Mouse (Mus musculus) mesoderm, embryonic 11.5 days (tissue): ENCODE results near the gene Itih3.

ENCODE experiments used
- DNase-seq: peaks from one replicate; pipeline ENCODE4 v3.0.0-alpha.2; 2012; ENCODE audit warnings: low read depth, low spot score

Itih3 gene

DNA sequence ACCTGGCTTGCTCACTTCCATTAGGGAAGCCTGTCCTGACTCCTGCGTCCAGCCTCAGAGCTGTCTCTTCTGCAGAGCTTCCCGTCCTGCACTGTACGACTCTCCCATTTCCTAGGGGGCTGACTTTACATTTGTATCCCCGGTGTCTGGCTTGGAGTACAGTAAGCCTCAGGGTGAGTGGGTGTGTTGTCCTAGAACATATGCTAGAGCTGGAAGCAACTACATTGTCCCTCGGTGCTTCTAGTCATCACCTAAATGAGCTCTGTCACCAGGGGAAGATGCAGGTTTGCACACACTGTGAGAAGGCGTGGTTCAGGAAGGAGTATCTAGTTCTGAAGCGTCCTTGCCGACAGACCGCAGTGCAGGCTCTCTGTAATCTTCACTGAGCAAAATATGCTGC, 61.2 kb downstream of the Itih3 start:
- no peak for DNase-seq

DNA sequence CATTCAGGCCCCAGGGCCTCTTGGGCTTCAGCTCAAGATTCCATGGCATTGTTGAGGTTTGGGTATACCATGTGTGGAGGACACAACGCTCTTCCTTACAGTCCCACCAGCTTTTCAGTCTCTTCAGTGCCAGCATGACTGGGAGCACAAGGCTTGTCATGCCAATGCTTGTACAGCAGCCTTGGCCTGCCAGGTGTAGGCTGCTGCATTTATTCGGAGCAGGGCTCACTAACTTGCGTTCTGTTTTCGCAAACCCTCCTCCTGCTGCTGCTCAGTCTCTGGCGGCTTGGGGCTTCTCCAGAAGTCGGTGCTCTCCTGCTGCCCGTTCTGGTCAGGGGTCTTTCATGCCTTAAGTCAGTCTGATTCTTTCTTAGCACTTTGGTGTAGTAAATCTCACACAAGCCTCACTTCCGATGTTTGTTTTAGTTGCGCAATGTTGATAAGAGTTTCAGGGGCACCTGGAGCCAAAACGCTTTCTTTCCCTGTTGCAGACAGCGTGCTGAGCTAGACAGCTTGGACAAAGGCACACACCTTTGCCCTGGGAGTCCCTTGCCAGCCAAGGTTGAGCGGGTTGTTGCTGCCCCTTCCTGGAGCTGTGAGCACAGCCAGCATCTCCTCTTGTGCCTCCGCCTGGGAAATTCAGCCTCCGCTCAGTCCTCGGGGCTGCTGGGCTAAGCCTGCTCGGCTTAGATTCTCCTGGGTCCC, 62.0 kb downstream of the Itih3 start:
- DNase-seq: no peak
